In the genomic region with DNA sequence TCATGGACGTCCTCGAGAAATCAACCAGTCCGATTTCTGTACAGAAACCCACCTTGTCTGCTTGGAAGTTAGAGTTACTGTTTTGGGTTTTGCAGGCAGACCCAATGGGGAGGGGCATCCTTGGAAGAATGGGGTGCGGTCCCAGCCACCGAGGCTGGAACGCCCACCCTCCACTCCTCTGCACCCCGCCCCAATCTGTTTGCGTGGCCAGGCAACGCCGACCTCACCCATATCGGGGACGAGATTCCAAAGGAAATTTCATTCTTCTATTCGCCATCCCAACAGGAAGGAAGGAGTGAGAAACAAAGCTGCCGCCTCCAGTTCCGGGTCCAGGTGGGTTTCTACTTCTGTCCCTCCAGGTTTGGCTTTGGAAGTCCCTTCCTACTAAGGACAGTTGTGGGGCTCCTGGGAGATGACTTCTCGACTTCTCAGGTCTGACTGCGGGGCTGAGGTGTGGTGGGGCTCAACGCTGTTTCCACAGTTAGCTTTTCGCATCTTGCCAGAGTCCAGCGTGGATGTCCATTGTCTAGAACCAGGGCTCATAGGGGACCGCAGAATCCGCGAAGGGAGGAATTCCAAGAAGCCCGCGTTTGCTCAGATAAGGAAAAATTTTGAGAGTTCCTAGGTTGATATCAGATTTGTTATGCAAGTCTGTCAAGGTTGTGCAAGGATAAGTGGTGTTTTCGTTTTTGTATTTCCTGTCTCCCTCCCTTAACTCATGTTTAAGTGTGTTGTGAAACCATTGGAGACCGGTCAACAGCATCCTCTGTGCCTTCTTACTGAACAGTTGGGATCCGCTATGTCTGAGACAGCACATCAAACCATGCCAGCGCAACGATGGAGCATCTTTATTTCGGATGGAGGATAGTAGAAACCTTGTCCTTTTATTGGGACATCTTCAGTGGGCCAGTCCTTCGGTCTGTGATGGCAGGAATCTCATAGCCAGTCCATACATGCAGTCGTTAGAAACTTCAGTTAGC, we compare ENCODE assay signal across 8 mouse cellular contexts. TPM values are rescaled to one million over a fixed set of nuclear protein-coding genes. Genes with fewer than 3 reads are reported as not detected.
DNase-seq lines count a peak whose midpoint lies in the region; ATAC-seq lines count a peak whose summit lies in the region.

A gene (plus strand): TSS at position 157 of the 980 bp plus-strand sequence.
A gene (plus strand): TSS at position 230 of the 980 bp plus-strand sequence.

- H3K4me1 ChIP-seq in embryonic facial prominence, embryonic 15.5 days = peaks cover 14% of the 10 kb centered on the region; the same call in 1 of the 2 replicates
- peaks cover 5 to 10% of the 10 kb centered on the region in 2 experiments; a peak in 3 of 4 replicates for H3K4me1 ChIP-seq in heart, embryonic 14.5 days (ENCODE audit: control insufficient read depth in 2 of 2, insufficient read depth in 2 of 2, low read length in 2 of 2)

- H3K27me3 ChIP-seq in embryonic facial prominence, embryonic 15.5 days = no peaks in the 10 kb centered on the region
- no peaks in the 10 kb centered on the region for H3K27me3 ChIP-seq in heart, embryonic 14.5 days (ENCODE audit: control insufficient read depth, insufficient read depth, low read length)

- H3K4me2 ChIP-seq in embryonic facial prominence, embryonic 15.5 days (replicated peaks) = peak within 1 kb of the TSS; percentile 76
- H3K4me2 ChIP-seq in heart, embryonic 14.5 days (ENCODE audit: low read length) = peak within 1 kb of the TSS; percentile 82

- no peaks in the 10 kb centered on the region for H3K36me3 ChIP-seq in embryonic facial prominence, embryonic 15.5 days
- no peaks in the 10 kb centered on the region for H3K36me3 ChIP-seq in heart, embryonic 14.5 days (ENCODE audit: control insufficient read depth, insufficient read depth, low read length)

- H3K9me3 ChIP-seq in embryonic facial prominence, embryonic 15.5 days (replicated peaks) = no peaks in the 10 kb centered on the region
- no peaks in the 10 kb centered on the region for H3K9me3 ChIP-seq in heart, embryonic 14.5 days (ENCODE audit: control insufficient read depth, low read length)

- H3K27ac ChIP-seq in embryonic facial prominence, embryonic 15.5 days (replicated peaks) = peak within 1 kb of the TSS; percentile 93
- H3K27ac ChIP-seq in heart, embryonic 14.5 days (replicated peaks in 1 of 2; ENCODE audit: control insufficient read depth in 1 of 2, insufficient read depth in 1 of 2, low read depth in 2 of 2, low read length in 2 of 2) = peak within 1 kb of the TSS; percentile 84 to 97

- WGBS in embryonic facial prominence, embryonic 15.5 days = 5% methylated on average over 33 of the region's 33 CpGs
- 8% methylated on average over 33 of the region's 33 CpGs for WGBS in heart, embryonic 14.5 days

- peak within 1 kb of the TSS; percentile 85 for H3K4me3 ChIP-seq in embryonic facial prominence, embryonic 15.5 days (replicated peaks)
- peak within 1 kb of the TSS; percentile 78 to 98 for H3K4me3 ChIP-seq in heart, embryonic 14.5 days (ENCODE audit: control insufficient read depth in 1 of 2, insufficient read depth in 1 of 2, low read depth in 1 of 2, low read length in 2 of 2)

- H3K9ac ChIP-seq in embryonic facial prominence, embryonic 15.5 days = peak within 1 kb of the TSS; percentile 42
- peak within 1 kb of the TSS; percentile 76 for H3K9ac ChIP-seq in heart, embryonic 14.5 days (ENCODE audit: low read length)

- peak; percentile 32 for ATAC-seq in embryonic facial prominence, embryonic 15.5 days (ENCODE audit: insufficient number of reproducible peaks, low FRiP score, low TSS enrichment, low read depth)
- ATAC-seq in heart, embryonic 14.5 days (ENCODE audit: insufficient number of reproducible peaks, insufficient read depth, low FRiP score, low read depth) = no peak
- no peak for ATAC-seq in erythroid progenitor cell, adult 5-6 weeks (replicated peaks; ENCODE audit: low FRiP score, poor library complexity, severe bottlenecking)

- DNase-seq in ES-CJ7 (ENCODE audit: low read depth, low spot score) = peak; percentile 81
- DNase-seq in adrenal gland, adult 8-10 months = peak; percentile 38
- DNase-seq in kidney, postnatal 25 days = peak; percentile 28 to 54
- DNase-seq in lung, postnatal 14 days = peak; percentile 72
- DNase-seq in retina, embryonic 14.5 days (ENCODE audit: low spot score) = peak; percentile 54

RNA-seq across cellular contexts. Expression of the first gene that starts in this region (rescaled TPM):
- total RNA-seq in adrenal gland, adult 8-10 months (2022) = 10 to 100 TPM; 48.1 to 69.1 (median 54.7) TPM
- polyA plus RNA-seq in embryonic facial prominence, embryonic 15.5 days (2015; fragmentation: Nextera tagmentation; extraction: Ambion mirVana) = 55.5 and 57.1 TPM in 2 replicates
- 25.0 and 29.7 TPM in 2 replicates for polyA plus RNA-seq in heart, embryonic 14.5 days (2014; fragmentation: Nextera tagmentation; extraction: Ambion mirVana)
- 8.0 and 11.5 TPM in 2 replicates for total RNA-seq in erythroid progenitor cell, adult 5-6 weeks (2015; ENCODE audit: low replicate concordance)
- 6.4 and 10.3 TPM in 2 replicates for total RNA-seq in erythroid progenitor cell, adult 5-6 weeks (2017; ENCODE audit: low replicate concordance)

RNA-seq across cellular contexts. Expression of the second gene that starts in this region (rescaled TPM):
- total RNA-seq in adrenal gland, adult 8-10 months (2022) = 1 to 10 TPM; 5.4 to 7.4 (median 6.4) TPM
- 8.2 and 11.0 TPM in 2 replicates for polyA plus RNA-seq in embryonic facial prominence, embryonic 15.5 days (2015; fragmentation: Nextera tagmentation; extraction: Ambion mirVana)
- 3.8 and 4.8 TPM in 2 replicates for polyA plus RNA-seq in heart, embryonic 14.5 days (2014; fragmentation: Nextera tagmentation; extraction: Ambion mirVana)
- 8.0 and 17.7 TPM in 2 replicates for total RNA-seq in erythroid progenitor cell, adult 5-6 weeks (2015; ENCODE audit: low replicate concordance)
- total RNA-seq in erythroid progenitor cell, adult 5-6 weeks (2017; ENCODE audit: low replicate concordance) = 2.2 TPM in 1 of 2 replicates, not detected in the other
